Mouse (Mus musculus): Measurements from ENCODE around the gene Slc39a2.
"Not testable (repeated sequence)": the region's sequence is repeated elsewhere in the genome, so short reads cannot be mapped to it uniquely, and the experiment has no call there.

Gene Slc39a2

DNA sequence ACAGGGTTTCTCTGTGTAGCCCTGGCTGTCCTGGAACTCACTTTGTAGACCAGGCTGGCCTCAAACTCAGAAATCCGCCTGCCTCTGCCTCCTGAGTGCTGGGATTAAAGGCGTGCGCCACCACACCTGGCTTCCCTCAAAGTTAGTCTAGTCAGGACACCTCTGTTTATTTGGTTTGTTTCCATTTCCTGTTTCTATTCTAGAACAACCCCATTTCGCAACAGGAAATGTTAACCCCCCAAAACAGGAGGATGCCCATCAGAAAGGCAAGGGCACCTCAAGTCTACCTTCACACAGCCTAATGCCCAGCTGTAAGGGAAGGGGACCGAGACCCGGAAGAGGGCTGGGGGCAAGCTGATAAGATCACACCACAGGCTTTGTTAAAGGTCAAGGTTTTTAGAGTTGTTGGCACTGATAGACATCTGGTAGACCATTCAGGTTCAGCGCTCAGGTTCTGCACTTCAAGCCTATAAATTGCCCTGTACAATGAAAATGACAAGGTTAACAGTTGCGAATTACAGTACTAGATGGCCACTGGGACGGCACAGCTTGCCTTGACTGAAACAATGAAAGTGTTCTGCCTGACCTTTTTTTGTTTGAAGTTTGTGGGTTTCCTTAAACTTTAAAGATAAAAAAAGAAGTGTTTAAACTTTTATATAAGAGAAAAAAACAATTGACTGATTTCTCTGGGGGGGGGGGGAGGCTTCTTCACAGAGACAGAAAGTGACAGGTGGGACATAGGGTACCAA lies at the start of gene Slc39a2:
Gene Slc39a2 (plus strand): TSS at position 699 of the 749 bp plus-strand sequence.
- DNase-seq (ENCODE audit: low spot score), result peak; percentile 15

DNA sequence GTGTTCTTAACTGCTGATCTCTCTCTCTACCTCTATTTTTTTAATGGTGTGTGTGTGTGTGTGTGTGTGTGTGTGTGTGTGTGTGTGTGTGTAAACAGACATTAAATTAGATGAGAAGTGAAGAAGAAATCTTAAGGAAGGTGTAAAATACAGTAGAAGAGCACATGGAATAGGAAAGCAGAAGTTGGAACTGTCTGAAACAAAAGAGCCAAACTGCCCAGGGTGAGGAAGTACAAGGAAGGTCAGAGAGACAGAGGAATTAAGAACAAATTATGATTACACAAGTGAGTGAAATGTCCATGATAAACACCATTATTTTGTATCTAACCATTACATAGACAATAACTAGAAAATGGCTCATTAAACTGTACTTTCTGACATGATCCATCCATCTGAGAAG lies 48.8 kb upstream of the Slc39a2 start:
- DNase-seq (ENCODE audit: low spot score), result no peak

GRCm38 (mm10) chr14:51846566-51846965 lies 46.1 kb upstream of the Slc39a2 start:
- DNase-seq (ENCODE audit: low spot score), result no peak

- DNase-seq (ENCODE audit: low spot score), result not testable (repeated sequence)
Observed at GRCm38 (mm10) chr14:51851006-51851405, 41.7 kb upstream of the Slc39a2 start.

- no peak for DNase-seq (ENCODE audit: low spot score)
Observed at GRCm38 (mm10) chr14:51853399-51853798, 39.3 kb upstream of the Slc39a2 start, which contains the start of gene Ear6. Ear6 (plus strand) TSS chr14:51853699.

DNA sequence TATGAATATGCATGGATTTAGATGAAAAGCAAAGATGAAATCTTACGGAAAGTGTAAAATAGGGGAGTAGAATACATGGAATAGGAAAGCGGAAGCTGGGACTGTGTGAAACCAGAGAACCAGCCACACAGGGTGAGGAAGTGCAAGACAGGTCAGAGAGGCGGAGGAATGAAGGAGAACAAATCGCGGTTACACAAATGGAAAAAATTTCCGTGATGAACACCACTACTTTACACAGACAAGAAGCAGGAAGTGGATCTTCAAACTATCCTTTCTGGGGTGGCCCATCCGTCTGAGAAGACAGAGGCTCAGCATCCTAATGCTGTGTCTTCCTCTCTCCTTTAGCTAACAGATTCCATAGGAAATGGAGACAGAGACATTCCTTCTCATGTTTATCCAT lies 37.4 kb upstream of the Slc39a2 start:
- not testable (repeated sequence) for DNase-seq (ENCODE audit: low spot score)

DNA sequence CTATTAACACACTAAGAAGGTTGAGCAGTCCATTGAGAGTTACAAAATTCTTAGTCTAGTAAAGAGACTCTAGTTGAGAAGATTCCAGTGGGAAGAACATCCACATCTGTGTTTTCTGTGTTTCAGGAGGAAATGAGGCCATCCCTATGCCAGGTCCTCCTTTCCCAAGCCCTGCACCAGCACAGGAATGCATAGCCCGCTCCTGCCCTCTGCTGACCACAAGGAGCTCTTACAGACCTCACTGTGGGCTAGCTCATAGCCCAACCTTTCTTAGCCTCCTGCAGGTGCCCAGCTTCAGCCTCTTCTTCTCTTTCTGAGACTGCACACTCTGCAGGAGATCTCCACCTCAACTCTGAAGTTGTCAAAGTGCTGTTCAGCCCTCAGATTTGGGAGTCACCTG lies 29.1 kb upstream of the Slc39a2 start:
- DNase-seq (ENCODE audit: low spot score), result not testable (repeated sequence)

GRCm38 (mm10) chr14:51870756-51871155 lies 21.9 kb upstream of the Slc39a2 start:
- no peak for DNase-seq (ENCODE audit: low spot score)

- DNase-seq (ENCODE audit: low spot score), result no peak
Observed at GRCm38 (mm10) chr14:51871741-51872140, 20.9 kb upstream of the Slc39a2 start.

DNA sequence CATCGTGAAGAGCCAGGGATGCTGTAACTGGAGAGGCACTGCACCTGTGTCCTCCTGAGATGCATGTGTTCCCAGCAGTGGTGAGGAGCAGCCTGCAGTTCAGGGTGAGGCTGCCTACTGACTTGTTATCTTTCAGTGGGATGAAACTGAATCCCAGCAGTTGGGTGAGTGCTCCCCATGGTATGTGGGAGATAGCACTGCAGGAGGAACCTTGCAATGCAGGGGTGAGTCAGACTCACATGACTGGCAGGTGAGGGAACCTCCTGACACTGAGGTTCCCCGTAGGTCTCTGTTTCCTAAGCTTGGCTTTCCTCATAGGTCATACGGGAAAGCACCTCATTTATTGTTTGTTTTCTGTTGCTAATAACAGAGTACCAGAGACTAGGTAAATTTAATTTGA lies 15.2 kb upstream of the Slc39a2 start:
- no peak for DNase-seq (ENCODE audit: low spot score)

DNA sequence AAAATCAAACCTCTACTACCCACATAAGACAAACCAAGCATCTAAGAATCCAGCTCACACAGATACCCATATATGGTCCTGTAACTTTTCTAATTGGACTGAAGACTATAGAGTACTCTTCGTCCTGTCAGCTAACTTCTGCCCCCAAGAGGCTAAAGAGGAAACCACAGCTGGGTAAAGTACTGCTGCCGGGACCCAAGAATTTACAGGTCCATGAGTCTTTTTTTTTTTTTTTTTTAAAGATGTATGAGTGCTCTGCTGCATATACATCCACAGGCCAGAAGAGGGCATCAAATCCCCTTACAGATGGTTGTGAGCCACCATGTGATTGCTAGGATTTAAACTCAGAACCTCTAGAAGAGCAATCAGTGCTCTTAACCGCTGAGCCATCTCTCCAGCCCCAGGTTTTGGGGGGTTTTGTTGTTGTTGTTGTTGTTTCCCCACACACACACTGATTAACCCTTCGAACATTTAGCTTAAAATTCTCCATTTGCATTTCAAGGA lies 9.1 kb upstream of the Slc39a2 start:
- DNase-seq (ENCODE audit: low spot score), result peak; percentile 92

GRCm38 (mm10) chr14:51884031-51884544 lies 8.6 kb upstream of the Slc39a2 start:
- DNase-seq (ENCODE audit: low spot score), result no peak

DNA sequence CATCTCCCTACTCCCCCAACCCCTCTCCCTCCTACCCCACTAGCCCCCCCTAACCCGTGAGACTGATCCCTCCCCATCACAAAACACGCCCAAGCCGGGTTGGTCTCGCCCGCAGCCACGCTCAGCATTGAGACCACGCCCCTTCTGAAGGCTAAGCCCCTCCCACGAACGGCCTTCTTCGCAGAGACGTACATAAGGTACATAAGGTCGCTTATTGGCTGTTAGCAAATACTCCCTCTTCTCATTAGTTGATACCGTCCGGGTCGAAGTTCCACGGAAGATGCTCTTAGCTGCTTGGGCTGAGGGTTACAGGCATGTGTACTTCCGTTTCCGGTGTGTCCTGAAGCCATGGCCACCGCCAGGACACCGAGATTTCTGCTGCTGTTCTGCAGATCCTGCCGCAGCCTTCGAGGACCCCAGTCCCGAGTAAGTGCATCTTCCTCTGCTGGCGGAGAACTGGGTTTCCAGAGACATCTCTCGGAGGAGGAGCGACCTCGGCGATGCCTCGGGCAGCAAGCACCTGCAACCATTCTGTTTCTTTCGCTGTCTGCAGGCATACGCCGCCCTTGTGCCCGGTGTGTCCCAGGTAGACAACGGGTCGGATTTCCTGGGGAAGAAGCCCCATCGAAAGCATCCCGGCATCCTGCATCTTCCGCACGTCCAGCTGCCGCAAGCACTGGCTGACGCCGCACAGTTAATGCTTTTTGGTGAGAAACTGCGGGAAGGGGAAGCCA lies 7.9 kb upstream of the Slc39a2 start, which contains the start of gene Mettl17:
Gene Mettl17 (plus strand): TSS at position 245 of the 734 bp plus-strand sequence.
- peak; percentile 95 for DNase-seq (ENCODE audit: low spot score)

- no peak for DNase-seq (ENCODE audit: low spot score)
Observed at GRCm38 (mm10) chr14:51886051-51886450, 6.6 kb upstream of the Slc39a2 start.

DNA sequence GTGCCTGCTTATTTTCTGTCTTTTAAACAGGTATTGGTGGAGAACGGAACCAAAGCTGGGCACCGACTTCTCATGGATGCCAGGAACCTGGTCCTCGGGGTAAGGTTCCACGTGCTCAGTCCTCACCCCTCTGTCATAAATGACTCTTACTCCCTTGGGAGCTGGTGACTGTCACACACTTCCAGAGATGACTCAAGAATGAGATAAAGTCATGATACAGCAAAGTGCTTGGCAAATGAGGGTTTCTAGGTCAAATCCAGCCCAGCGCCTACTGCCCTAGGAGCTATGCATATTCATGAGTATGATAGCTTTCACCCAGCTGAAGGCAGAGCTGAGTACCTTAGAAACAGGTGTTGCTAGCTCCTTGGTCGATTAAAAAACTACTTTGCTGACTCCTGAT lies 2.9 kb upstream of the Slc39a2 start:
- no peak for DNase-seq (ENCODE audit: low spot score)

DNA sequence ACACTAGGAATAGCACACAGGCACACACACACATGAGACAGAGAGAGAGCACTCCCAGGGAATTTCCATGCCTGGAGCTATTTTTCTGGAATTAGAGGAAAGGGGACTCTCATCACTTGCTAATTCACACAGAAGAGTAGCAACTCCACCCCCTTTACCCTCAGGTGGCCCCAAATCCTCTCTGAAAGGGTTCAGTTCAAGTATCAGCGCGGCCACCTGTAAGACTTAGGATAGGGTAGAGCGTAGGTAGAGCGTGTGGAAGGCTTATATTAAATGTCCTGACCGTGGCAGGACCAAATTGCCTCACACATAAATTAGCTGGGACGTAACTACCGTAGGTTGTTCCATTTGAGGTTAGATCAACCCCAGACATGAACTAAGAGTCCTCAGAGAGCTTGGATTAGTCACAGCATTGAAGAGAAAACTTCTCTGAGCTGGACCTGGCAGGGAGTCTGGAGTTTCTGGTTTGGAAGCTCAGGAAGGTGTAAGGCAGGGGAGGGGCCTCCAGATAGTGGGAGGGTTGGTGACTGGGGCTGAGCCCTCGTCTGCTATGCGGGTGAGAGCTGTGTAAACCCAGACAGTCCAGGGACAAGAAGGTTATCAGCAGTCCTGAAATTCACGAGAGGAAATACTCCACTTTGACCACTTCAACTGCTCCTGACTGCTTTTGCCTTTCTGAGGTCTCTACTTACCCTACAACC lies 555 bp downstream of the Slc39a2 start:
- no peak for DNase-seq (ENCODE audit: low spot score)

GRCm38 (mm10) chr14:51893809-51894208 lies 1.1 kb downstream of the Slc39a2 start:
- no peak for DNase-seq (ENCODE audit: low spot score)

DNA sequence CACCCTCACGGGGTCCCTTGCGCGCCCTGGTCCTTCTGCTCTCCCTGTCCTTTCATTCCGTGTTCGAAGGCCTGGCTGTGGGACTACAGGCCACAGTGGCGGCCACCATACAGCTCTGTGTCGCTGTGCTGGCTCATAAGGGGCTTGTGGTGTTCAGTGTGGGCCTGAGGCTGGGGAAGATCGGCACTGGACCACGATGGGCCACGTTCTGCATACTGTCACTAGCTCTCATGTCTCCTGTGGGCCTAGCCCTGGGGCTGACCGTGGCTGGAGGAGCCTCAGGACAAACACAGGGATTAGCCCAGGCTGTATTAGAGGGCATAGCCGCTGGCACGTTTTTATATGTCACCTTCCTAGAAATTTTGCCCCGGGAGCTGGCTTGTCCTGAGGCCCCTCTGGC lies 2.4 kb downstream of the Slc39a2 start:
- no peak for DNase-seq (ENCODE audit: low spot score)

- no peak for DNase-seq (ENCODE audit: low spot score)
Observed at GRCm38 (mm10) chr14:51896019-51896418, 3.3 kb downstream of the Slc39a2 start.

DNA sequence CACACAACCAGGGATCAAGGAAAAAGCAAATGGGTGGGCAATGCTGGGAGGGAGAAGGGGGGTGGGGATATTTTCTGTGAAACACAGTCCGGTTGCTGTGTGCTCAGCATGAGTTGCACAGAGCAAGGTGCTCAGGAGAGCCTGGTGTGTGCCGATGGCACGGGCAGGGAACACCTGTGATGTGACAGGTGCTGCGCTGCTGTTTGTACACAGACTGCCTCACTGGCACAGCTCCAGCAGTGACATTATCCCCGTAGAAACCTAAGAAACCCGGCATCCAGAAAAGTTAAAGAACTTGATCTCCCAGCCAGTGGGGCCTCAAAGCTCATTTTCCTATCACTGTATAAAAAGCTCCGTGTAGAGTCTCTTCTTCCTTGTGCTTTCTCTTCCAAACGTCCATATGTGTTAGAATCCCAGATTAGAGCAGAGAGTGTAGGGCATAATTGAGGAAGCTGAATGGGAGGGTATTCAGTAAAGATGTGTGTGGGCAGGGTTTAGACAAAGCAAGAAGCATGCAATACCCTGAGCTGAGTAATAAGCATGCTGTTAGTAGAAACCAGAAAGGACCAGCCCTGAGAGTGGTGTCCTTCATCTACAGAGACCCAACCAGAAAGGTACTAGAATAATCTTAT lies 4.0 kb downstream of the Slc39a2 start:
- DNase-seq (ENCODE audit: low spot score), result no peak

- no peak for DNase-seq (ENCODE audit: low spot score)
Observed at GRCm38 (mm10) chr14:51899351-51899750, 6.7 kb downstream of the Slc39a2 start.

Measured in T-cell, adult 2 months (primary cell).